Mouse (Mus musculus): Measurements from ENCODE around the gene Epp13.
"Not testable (repeated sequence)": the region's sequence is repeated elsewhere in the genome, so short reads cannot be mapped to it uniquely, and the experiment has no call there.

The Epp13 gene

DNA sequence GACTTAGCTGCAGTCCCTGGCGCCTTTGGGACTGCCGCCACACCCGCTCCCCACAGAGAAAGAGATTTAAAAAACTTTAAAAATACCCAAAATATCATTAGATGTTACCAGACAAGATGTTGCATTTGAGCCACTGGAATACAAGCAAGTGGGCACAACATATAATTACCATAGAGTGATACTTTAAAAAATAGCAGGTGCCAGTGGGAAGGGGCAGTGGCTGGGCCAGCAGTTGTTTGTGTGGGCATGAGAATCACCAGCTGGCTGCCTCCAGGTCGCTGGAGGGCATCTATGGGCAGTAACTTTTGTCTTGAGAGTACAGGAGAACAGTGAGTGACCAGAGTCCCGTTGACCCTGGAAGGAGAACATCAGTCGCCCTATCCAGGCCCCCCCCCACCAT is at the start of gene Epp13:
Gene Epp13, plus strand, starts transcription at position 301 of the 400 bp plus-strand sequence.
- DNase-seq (ENCODE audit: low read depth): no peak

DNA sequence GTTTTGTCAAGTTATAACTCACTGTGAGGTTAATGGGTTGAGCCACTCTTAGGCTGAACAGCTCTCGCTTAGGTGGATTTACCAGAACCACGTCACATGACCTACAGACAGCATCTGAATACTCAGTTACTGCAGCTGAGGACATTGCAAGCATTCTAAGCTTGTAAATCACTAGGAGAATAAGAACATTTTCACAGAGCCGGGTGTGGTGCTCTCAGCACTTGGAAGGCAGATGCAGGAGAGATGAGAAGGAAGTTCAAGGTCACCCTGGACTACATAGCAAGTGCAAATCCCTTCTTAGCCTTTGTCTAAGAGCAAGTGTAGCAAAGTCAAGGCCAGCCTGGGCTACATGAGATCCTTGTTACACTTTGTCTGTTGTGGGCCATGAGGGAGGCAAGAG is 48.3 kb upstream of the Epp13 start:
- no peak for DNase-seq (ENCODE audit: low read depth)

DNA sequence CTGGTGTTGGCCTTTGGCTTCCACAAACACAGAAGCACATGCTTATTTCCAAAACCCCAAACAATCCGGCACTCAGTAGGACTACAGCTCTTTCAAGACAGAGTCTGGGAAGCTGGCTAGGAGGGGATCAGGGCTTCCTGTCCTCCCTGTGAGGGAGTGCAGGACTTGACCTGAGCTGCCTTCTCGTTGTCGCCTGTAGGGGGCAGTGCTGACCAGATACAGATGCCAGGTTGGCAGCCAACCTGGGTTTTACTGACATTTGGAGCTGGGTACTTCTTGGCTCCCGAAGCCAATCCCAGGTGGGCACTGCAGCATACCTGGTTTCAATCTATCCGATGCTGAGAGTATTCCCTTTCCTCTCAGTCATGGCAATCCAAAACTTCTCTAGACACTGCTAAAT is 39.4 kb upstream of the Epp13 start:
- peak; percentile 40 for DNase-seq (ENCODE audit: low read depth)

DNA sequence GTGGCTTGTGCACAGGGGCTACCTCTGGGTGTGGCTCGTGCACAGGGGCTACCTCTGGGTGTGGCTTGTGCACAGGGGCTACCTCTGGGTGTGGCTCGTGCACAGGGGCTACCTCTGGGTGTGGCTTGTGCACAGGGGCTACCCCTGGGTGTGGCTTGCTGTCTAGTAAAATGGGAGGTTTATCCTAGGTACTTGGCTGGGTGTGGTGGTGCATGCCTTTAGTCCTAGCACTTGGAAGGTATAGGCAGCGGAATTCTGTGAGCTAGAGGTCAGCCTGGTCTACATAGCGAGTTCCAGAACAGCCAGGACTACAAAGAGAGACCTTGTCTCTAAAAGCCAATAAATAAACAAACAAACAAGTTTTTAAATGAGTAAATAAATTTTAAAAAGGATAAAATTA is 37.8 kb upstream of the Epp13 start:
- DNase-seq (ENCODE audit: low read depth): not testable (repeated sequence)

DNA sequence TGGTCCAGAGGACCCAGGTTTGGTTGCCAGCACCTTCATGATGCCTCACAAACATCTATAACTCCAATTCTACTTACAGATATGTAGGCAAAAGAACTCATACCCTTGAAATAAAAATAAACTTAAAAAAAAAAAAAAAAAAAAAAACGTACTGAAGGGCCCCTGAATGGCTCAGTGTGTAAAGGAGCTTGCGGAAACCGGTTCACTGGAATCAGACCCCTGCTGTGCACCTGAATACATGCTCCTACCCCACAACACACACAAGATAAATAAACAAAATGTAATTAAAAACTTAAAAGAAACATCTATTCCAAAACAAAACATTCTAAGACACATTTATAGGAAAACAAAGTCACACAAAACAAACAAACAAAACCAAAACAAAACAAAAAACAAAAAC is 32.4 kb upstream of the Epp13 start:
- DNase-seq (ENCODE audit: low read depth): no peak

DNA sequence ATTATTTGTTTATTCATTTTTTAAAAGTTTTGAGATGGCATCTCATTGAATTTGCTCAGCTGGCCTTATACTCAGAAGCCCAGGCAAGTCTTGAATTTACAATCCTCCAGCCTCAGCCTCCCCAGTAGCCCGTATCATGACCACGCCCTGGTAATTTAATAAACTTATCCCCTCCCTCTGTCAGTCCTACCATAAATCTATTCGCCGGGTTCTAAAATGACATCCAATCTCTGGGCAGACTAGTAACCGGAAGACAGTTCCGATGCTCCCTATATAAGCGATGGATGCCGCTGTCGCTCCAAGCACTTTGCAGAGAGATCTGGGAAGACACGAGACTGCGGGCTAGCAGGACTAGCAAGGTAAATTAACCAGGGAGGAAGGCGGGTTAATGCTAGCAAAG is 30.5 kb upstream of the Epp13 start, which contains the start of gene Zscan5b:
Gene Zscan5b, plus strand, starts transcription at position 301 of the 400 bp plus-strand sequence.
- no peak for DNase-seq (ENCODE audit: low read depth)

DNA sequence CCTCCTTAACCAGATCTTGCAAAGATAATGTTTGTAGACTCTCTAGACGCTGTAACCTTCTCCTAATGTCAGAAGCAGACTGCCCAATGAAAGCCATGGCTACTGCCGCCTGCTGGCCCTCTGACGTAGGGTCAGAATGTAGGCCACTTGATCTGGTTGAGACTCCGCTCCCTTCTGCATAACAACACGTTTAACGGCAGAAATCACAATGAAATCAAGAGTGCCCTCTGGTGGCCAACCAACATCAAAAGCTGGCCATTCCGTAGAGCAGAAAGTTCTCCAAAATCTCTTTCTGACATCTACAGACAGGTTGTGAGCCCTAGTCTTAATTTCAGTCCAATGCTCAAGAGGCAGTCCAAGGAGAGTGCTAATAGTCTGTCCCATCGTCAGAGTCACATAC is 24.0 kb upstream of the Epp13 start:
- not testable (repeated sequence) for DNase-seq (ENCODE audit: low read depth)

DNA sequence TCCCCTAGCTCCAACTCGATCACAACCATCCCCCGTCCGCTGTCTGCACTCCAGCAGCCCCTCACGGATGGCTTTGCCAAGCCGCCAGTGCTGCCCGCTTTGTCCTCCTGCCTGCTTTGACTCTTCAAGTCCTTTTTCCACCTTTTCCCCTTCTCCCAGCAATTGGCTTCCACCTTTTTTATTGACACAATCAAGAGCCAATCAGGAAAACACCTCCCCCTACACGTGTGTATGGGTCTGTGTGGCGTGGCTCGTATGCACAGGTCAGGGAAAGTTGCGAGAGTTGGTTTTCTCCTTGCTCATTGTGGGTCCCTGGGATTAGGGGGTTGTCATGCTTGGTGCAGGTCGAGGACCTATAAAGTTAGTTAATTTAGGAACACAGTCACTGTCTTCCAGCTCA is 12.7 kb upstream of the Epp13 start:
- no peak for DNase-seq (ENCODE audit: low read depth)

DNA sequence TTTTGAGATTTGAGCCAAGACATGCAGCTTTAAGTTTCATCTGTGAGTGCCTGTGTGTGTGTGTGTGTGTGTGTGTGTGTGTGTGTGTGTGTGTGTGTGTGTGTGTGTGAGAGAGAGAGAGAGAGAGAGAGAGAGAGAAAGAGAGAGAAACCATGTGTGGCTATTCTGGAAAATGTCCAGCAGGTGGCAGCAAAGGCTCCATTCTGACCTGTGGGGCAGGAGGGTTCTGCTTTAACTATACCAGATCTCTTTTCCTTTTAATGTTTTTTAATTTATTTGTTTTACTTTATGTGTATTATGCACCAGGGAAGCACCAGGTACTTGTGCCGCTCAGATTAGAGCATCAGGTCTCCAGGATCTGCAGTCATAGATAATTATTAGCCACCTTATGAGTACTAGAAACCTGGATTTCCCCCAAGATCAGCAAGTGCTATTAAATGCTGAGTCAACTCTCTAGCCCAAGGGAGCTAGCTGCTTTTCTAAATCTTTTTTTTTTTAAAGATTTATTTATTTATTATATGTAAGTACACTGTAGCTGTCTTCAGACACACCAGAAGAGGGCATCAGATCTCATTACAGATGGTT is 11.6 kb upstream of the Epp13 start:
- peak; percentile 73 for DNase-seq (ENCODE audit: low read depth)

DNA sequence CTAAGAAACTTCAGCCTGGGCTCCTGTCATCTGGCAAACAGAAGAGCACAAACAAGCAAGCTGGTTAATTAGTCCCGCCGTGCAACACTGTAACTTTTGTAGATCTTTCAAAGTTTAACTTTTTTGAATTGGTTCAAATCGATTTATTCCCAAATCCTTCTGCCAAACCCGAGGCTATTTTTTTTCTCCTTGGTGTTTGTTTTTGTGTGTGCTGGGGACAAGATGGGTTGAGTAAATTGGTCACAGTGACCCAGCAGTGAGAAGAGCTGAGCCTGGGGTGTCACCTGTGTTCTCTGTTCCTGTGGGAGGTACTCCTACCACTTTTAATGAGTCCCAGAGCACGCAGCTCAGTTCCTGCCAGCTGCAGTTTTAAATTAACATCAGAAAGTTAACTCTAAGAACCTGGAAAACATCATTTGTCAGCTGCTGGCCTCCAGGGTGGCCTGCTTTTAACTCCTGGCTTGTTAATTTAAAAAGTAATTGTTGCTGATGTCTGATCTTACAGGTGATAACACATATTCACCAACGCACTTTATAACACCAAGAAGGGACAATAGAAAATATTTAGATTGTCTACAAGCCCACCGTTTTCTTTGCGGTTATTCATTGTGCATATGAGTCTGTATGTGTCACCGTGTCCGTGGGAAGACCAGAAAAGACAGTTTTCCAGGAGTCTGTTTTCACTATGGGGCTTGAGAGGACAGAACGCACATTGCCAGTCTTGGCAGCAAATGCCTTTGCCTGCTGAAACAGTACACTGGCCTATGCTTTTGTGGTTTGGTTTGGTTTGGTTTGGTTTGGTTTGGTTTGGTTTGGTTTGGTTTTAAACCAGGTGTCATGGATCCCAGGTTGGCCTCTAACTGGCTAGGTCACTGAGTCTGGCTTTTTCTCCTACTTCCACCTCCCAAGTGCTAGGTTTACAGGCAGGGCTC is 7.9 kb upstream of the Epp13 start:
- no peak for DNase-seq (ENCODE audit: low read depth)

DNA sequence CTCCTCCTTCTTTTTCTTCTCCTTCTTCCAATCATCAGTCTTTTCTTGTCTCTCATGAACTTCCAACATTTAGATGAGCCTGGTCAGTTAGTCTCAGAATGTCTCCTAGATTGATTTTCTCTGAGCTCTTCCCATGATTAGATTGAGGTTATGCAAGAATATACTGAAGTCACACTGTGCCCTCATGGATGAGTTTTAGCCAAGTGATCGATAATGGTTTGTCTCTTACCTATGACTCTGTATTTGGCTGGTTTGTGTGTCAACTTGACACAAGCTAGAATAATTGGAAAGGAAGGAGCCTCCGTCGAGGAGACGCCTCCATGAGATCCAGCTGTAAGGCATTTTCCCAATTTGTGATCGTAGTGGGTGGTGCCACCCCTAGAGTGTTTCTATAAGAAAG is 1.9 kb downstream of the Epp13 start:
- no peak for DNase-seq (ENCODE audit: low read depth)

DNA sequence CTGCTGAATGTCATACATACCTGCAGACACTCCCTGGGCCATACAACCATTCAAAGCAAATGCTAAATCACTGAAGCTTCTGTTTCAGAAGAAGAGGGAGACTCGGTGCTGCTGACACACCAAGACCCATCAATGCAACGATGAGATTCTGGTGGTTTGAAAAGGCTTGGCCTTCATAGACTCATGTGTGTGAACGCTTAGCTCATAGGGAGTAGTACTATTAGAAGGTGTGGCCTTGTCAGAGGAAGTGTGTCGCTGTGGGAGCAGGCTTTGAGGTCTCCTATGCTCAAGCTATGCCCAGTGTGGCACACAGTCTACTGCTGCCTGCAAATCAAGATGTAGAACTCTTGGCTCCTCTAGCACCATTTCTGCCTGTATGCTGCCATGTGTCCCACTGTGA is 4.9 kb downstream of the Epp13 start:
- DNase-seq (ENCODE audit: low read depth): no peak

DNA sequence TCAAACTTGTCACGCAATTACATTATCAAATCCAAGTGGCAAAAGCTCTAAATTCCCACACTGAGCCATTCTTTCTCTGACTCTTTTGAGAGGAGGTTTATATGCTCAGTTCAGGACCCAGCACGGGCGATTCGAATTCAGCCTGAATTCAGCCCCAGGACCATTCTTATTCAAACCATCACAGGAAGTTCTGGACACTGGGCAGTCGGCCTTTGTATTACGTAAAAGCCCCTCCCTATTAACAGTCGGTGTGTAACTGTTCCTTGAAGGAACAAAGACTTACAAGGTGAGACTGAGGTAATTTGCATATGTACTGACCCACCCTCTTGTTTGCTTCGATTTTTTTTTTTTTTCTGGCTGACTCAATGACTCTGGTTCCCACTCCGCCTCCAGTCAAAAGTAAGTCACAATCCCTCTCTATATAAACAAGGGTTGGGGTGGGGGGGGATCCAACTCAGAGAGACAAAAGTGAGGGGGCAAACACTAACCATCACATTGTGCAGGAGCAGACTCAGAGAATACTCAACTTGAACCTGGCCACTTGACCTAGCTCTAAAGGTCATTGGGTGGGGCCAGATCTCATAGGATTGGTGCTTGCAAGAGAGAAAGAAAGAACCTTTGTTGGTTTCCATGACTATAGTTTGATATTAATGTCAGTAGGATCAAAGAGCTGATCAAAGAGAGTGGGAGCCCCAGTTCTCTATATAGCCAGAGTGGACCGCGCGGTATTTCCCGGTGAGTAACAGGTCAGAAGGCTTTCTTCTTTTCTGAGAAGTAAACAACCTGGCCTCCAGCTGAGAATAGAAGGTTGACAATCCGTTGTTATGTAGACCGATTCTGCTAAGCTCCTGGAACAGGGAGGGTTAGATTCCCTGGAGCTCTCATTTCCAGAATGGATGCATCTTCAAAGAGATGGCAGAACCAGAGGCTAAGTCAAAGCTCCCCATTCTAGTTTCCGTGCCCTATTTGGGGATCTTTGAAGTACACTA is 6.0 kb downstream of the Epp13 start:
- no peak for DNase-seq (ENCODE audit: low read depth)

DNA sequence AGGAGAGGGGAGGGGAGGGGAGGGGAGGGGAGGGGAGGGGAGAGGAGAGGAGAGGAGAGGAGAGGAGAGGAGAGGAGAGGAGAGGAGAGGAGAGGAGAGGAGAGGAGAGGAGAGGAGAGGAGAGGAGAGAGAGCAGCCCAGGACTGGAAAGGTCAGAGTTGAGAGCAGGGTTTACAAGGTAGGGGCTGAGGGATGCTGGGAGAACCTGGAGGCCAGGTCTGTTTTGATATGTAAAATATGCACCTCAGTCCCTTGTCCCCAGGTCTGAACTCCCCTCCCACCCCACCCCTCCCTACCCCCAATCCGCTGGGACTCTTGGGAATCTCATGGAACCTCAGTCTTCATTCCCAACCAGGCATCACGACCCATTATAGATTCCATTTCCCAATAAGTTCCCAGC is 7.5 kb downstream of the Epp13 start:
- DNase-seq (ENCODE audit: low read depth): not testable (repeated sequence)

DNA sequence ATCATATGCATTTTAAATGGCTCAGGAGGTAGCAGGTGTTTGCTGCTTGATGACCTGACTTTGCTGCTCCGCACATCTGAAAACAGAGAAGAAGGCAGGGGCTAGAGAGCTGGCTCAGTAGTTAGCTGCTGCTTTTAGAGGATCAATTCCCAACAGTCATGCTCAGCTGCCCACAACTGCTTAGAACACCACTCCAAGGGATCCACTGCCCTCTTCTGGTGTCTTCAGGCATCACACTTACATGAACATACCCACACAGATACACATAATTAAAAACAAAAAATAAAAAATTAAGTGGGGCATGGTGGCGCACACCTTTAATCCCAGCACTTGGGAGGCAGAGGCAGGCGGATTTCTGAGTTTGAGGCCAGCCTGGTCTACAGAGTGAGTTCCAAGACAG is 9.6 kb downstream of the Epp13 start:
- no peak for DNase-seq (ENCODE audit: low read depth)

DNA sequence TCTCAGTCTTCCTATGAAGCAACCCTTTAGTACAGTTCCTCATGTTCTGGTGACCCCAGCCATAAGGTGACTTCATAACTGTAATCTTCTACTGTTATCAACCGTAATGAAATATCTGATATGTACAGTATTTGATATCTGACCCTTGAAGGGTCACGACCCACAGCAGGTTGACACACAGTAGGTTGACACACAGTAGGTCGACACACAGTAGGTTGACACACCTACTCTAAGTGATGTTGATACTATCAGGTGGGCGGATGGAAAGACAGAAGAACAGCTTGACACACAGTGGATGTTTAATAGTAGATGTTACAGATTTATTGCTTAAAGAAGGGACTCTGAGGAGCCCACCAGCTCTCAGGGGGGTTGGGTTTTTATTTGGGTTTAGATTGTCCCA is 10.5 kb downstream of the Epp13 start:
- DNase-seq (ENCODE audit: low read depth): no peak

DNA sequence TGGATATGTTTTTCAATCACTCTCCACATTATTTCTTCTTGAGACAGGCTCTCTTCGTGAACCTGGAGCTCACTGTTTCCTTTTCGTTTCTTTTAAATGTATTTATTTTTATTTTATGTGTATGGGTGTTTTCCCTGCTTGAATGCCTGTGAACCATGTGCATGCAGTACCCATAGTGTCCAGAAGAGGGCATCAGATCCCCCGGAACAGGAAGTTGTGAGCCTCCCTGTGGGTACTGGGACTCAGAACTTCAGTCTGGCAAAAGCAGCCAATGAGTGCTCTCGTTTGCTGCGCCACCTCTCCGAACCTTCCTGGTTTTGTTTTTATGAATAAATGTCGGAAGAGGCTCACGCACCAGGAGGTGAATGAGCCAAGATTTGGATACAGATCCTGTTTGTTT is 13.2 kb downstream of the Epp13 start:
- peak; percentile 70 for DNase-seq (ENCODE audit: low read depth)

DNA sequence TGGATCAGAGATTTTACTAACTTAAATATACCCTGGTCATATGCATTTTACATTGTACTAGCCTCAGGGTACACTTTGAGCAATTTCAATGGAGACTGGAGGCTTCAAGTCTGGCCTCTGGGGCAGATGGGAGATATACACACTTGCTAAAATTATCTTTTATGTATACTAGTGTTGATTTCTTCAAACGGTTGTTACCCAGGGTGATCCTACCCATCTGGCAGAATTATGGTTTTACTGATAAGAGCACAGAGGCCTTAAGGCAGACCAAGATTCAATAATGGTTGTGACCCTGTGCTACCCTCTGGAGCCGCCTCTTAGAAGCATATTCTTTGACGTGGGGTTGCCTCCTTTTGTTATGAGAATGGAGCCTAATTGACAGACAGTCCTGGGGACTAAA is 25.4 kb downstream of the Epp13 start:
- DNase-seq (ENCODE audit: low read depth): no peak

DNA sequence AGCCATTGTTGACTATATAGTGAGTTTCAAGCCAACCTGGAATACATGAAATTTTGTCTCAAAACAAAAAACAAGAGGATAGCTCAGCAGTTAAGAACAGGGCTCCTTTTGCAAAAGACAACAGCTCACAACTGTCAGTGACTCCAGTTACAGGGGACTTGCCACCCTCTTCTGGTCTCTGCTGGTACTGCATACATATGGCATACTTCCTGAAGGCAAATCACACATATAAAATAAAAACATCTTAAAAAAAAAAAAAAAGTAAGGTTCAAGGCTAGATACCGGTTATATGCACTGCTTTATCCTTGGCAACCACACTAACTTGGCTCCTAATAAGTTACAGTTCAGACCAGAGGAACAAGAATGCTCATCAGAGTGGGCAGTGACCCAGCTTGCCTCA is 30.2 kb downstream of the Epp13 start:
- peak; percentile 94 for DNase-seq (ENCODE audit: low read depth)

DNA sequence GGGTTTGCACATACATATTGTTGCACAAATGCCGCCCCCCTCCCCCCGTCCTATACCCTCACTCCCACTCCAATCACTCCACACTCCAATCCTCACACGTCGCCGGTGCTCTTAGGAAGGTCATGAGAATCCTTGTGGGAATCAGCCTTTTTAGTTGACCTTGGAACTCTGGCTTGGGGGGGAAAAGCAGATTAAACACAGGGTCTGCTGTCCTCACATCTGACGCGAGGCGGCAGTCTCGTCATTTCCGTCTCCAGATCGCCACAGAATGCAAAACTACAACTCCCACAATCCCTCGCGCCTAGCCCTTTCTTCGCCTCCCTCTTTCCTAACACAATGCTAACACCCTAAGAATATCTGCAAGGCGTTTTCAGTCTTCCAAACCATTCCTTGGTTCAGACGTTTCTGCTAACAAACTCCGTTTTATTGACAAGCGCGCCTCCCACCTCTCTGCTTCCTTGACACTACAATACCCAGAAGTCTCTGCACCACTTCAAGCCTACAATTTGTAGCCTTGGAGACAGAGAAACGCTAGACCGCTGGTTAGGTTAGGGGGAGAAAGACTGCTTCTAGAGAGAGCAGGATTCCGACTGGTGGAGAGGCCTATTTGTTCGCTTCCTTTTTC is 31.1 kb downstream of the Epp13 start:
- peak; percentile 91 for DNase-seq (ENCODE audit: low read depth)

DNA sequence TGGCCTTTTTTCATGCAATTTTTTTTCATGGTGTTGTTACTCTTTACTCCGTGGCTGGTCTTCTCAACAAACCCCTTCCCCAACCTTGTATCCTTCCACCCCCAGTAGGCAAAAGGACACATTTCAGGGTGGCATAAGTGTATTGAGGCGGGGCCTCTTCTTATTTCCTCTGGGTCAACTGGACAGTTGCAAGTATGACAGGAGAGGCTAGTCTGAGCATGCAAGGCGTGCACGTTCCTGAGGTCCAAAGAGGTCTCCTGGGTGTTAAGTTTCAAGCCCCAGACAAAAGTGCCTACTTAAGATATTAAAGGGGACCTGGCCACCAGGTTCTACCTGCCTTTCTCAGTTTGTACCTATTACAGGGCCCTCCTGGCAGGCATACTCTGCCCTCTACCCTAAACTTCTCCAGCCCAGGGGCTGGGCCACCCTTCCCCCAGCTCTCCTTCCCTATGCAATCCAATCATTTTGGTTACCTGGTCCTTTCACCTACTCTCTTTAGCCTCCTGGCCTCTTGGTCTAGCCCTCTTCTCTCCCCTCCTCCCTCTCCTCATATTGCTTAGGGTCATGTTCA is 32.0 kb downstream of the Epp13 start:
- peak; percentile 12 for DNase-seq (ENCODE audit: low read depth)

Data from naive thymus-derived CD4-positive, alpha-beta T cell, adult 2 months (primary cell).